Mouse (Mus musculus) c-Kit-negative CD71-positive TER-119-positive erythroid progenitor cells, embryonic 14.5 days (primary cell): Measurements from ENCODE around the gene Strada.
"Not testable (repeated sequence)": the region's sequence is repeated elsewhere in the genome, so short reads cannot be mapped to it uniquely, and the experiment has no call there.

Experiments used
- DNase-seq: peaks from one replicate; pipeline ENCODE4 v3.0.0-alpha.2; 2013; ENCODE audit warnings: low read depth, low spot score

The Strada gene

DNA sequence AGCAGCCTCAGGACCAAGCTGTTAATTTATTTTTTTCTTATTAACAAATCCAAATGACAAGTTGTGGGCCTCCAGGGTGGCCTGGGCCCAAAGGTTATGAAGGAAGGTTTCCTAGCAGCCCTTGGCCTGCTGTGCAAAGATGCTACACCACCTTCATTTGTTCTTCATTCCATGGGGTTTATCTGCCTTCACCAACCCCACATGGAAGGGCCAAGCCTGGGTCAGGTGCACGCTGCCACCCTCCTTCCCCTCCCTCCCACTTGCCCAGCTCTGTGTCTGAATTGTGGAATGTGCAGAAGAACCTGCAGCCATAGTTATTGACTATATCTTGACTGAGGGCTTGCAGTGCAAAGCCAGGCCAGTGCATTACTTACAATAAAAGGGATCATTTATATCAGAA lies 45.7 kb downstream of the Strada start:
- DNase-seq, result no peak

DNA sequence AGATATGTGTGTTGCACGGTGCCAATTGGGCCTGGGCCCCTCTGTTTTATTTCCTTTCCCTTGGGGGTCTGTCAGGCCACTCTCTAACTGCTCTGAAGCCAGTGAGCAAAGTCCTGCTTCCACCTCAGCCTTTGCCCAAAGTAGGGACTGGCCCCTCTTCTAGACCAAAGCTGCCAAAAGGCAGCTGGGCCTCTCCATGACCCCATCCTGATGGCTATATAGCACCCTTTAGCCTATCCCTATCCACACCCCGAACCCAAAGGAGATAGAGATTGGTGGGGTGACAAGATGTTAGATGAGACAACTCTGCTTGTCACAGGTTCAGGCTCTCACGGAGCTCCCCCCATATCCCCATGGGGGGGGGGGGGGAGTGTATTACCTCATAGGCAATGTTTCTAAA lies 46.2 kb downstream of the Strada start:
- no peak for DNase-seq

GRCm38 (mm10) chr11:106154770-106155169 lies 47.2 kb downstream of the Strada start:
- no peak for DNase-seq

DNA sequence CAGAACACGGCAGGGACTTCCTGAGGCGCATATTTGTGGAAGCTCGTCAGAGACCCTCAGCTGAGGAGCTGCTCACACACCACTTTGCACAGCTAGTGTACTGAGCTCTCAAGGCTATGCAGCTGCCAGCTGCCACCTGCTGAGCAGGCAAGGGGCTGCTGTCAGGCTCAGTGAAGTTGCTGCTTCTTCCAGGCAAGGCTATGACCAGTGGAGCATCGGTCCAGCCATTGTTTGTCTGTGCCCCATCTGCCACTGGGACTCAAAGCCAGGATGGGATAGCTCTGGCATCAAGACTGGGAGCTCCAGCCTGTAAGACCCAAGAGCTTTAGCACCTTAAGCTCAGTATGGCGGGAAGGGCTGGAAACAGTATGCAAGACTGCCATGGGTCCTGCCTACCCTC lies 47.9 kb downstream of the Strada start:
- no peak for DNase-seq

DNA sequence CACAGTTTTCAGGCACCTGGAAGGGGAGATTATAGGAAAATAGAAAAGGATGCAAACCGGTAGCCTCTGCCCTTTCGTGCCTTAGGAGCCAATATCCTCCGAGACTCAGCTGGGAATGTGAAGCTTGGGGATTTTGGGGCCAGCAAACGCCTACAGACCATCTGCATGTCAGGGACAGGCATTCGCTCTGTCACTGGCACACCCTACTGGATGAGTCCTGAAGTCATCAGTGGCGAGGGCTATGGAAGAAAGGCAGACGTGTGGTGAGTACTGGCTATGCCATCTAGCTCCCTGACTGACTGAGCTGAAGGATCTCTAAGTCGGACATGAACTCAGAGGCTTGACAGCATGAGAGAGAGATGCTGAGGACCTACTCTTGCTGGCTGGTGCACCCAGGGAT lies 49.8 kb downstream of the Strada start:
- no peak for DNase-seq

DNA sequence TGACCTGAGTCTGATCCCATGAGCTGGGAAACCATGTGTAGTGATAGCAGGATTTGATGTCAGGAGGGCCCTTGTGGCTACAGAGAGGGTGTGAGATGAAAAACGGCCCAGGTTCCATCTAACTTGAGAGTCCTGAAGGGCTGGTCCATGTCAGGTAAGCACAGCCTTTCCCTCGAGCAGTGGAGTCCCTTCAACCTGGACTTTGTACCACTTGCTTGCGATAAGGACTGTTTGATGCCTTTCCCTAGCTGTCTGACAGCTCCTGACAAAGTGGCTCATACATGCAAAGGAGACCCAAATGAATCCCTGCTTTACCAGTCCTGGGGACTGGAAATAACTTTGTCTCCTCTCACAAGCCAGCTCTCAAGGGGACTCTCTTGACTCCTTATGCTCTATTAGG lies 50.7 kb downstream of the Strada start:
- DNase-seq, result no peak

DNA sequence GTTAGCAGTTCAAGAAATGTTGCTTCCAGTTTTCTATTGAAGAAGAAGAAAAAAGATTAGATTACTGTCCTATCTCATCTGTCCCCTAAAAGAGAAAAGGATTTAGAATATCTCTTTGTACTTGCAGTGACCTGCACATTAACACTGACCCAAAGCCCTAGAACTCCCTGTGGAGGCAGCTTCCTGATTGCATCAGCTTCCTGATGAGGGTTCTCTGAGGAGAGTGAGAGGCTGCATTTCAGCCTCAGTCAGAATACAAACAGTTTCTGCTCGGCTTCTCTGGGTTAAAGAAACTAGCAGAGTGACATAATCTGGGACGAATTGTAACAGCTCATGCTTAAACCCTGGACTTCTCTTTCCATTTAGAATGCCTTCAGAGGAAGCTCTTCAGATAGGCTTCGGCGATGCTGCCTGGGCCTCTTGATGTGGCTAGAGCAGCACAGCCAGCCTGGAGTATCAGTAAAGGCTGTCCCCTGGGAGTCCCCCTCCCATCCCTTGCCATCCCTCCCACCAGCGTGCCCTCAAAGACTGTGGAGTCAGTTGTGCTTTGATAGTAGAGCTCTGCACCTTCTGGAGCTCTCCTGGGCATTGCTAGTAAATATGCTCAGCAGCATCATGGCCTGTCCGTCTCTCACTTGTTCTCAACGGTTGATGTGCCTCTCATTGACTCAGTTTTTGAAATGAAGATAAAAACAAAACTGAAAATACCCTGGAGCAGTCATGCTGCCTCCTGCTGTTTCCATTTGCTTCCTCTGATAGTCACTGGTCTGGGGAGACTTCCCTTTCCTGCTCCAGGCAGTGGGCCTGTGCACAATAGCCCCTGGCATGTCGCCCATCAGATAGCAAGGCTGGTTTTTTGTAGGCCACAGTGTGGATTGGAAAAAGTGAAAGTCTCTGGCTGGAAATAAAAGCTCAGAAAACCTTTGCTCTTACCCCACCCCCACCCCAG lies 67.1 kb downstream of the Strada start:
- DNase-seq, result no peak

- no peak for DNase-seq
These were observed 69.5 kb downstream of the Strada start for GRCm38 (mm10) chr11:106132516-106132915.

GRCm38 (mm10) chr11:106129477-106129876 lies 72.5 kb downstream of the Strada start:
- DNase-seq, result no peak

- DNase-seq, result not testable (repeated sequence)
These were observed 75.1 kb downstream of the Strada start for GRCm38 (mm10) chr11:106126727-106127373.

DNA sequence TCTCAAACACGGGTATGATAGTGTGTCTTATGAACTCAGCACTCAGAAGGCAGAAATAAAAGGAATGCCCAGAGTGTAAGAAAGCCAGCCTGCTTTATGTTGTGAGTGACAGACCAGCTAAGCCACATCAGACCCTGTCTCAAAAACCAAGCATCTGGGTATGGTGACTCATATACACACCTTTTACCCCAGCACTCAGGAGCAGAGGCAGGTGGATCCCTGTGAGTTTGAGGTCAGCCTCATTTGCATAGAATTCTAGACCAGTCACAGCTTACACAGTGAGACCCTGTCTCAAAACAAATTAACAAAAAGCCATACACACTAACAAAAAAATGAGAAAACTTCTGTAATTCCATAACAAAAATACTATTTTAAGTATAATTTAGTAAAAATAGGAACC lies 76.1 kb downstream of the Strada start:
- no peak for DNase-seq

- no peak for DNase-seq
These were observed 77.2 kb downstream of the Strada start for GRCm38 (mm10) chr11:106124784-106125183.

DNA sequence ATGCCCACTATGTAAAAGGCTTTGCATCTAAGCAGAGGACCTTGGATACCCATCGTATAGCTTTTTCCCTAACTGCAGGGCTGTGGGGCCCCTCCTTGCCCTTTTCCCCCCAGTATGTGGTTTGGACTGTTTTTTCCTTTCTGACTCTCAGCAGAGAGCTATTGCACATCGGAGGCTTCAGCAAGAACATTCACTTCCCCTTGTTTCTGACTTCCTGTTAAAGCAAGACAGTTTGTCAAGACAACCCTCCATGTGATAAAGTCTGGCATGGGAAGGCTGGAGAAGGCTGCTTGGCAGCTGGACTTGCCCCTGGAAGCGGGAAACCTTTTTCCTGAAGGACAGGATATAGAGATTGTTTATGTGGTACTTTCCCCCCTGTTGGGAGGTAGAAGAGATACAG lies 79.2 kb downstream of the Strada start:
- DNase-seq, result no peak

DNA sequence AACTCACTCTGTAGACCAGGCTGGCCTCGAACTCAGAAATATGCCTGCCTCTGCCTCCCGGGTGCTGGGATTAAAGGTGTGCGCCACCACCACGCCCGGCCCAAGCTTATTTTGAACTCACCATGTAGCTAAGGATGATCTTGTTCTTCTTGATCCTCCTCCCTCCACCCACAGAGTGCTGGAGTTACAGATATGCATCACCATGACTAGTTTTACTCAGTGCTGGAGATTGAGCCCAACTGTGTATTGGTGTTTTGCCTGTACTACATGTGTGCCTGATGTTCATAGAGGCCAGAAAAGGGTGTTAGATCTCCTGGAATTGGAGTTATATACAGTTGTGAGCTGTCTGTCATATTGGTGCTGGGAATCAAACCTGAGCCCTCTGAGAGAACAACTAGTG lies 79.7 kb downstream of the Strada start:
- no peak for DNase-seq
